Mouse (Mus musculus) retina, adult 2 months (tissue): ENCODE data around the gene Rps19bp1.

Experiments
- DNase-seq: peaks from one replicate; pipeline ENCODE4 v3.0.0-alpha.2; 2012; ENCODE audit warnings: low read depth, low spot score

The Rps19bp1 gene

GRCm38 (mm10) chr15:80263610-80264575 lies at the start of gene Rps19bp1:
Gene Rps19bp1, minus strand, starts transcription at chr15:80264315.
- DNase-seq: peak; percentile 80

- DNase-seq: no peak
Observed at GRCm38 (mm10) chr15:80306146-80306545, 42.0 kb upstream of the Rps19bp1 start.

GRCm38 (mm10) chr15:80304188-80304587 lies 40.1 kb upstream of the Rps19bp1 start:
- no peak for DNase-seq

- DNase-seq: no peak
Observed at GRCm38 (mm10) chr15:80303779-80304178, 39.7 kb upstream of the Rps19bp1 start.

GRCm38 (mm10) chr15:80297146-80297545 lies 33.0 kb upstream of the Rps19bp1 start:
- no peak for DNase-seq

GRCm38 (mm10) chr15:80289436-80289835 lies 25.3 kb upstream of the Rps19bp1 start:
- peak; percentile 23 for DNase-seq

- no peak for DNase-seq
Observed at GRCm38 (mm10) chr15:80288036-80288435, 23.9 kb upstream of the Rps19bp1 start.

- DNase-seq: no peak
Observed at GRCm38 (mm10) chr15:80286851-80287415, 22.8 kb upstream of the Rps19bp1 start, which contains the start of gene Cacna1i. Gene Cacna1i, plus strand, starts transcription at chr15:80287238.

- no peak for DNase-seq
Observed at GRCm38 (mm10) chr15:80280646-80281045, 16.5 kb upstream of the Rps19bp1 start.

GRCm38 (mm10) chr15:80279053-80279452 lies 14.9 kb upstream of the Rps19bp1 start:
- DNase-seq: no peak

GRCm38 (mm10) chr15:80278121-80278759 lies 14.1 kb upstream of the Rps19bp1 start:
- no peak for DNase-seq

- no peak for DNase-seq
Observed at GRCm38 (mm10) chr15:80277625-80278024, 13.5 kb upstream of the Rps19bp1 start.

GRCm38 (mm10) chr15:80277107-80277506 lies 13.0 kb upstream of the Rps19bp1 start:
- no peak for DNase-seq

- DNase-seq: no peak
Observed at GRCm38 (mm10) chr15:80271858-80272396, 7.8 kb upstream of the Rps19bp1 start.

GRCm38 (mm10) chr15:80266281-80266680 lies 2.2 kb upstream of the Rps19bp1 start:
- DNase-seq: peak; percentile 67

- DNase-seq: no peak
Observed at GRCm38 (mm10) chr15:80261100-80261499, 3.0 kb downstream of the Rps19bp1 start.

- DNase-seq: peak; percentile 55
Observed at GRCm38 (mm10) chr15:80260677-80261076, 3.4 kb downstream of the Rps19bp1 start.

- no peak for DNase-seq
Observed at GRCm38 (mm10) chr15:80259406-80260045, 4.6 kb downstream of the Rps19bp1 start.

GRCm38 (mm10) chr15:80258240-80259170 lies 5.6 kb downstream of the Rps19bp1 start:
- DNase-seq: no peak

- DNase-seq: peak; percentile 68
Observed at GRCm38 (mm10) chr15:80257602-80258239, 6.4 kb downstream of the Rps19bp1 start.
